Mouse (Mus musculus): ENCODE data around the gene Gm21988. TPM values are rescaled to one million over a fixed set of nuclear protein-coding genes. Genes with fewer than 3 reads are reported as not detected.

The Gm21988 gene
- polyA plus RNA-seq, 1 experiment: 5.1 TPM

DNA sequence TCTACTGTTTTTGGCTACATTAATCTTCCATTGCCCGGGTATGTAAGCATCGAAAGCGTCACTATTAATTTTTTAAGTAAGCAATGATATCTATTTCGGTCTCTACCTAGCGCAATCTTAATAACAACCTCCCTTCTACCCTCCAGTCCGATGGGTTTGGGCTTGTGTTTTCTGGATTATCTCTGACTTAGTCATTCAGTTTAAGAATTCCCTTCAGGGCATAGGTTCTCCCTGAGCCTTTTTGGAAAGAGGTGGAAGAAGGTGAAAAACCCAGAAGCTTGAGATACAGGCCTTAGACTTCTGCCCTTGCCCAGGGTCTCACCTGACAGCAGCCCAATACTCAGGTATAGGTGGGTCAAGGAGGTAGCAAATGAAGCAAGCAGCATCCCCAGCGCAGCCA, 19.8 kb downstream of the Gm21988 start:
- H3K27ac ChIP-seq (ENCODE audit: insufficient read depth, low read length): peak overlapping the region; percentile 59; the same call in 1 of the 2 replicates
- no peak for DNase-seq (ENCODE audit: low read depth in 1 of 2, low spot score in 2 of 2)
- TF ChIP-seq POLR2A (IDR thresholded peaks at IDR 0.05; ENCODE audit: low read depth, low read length) (no peak), CTCF (IDR thresholded peaks at IDR 0.05; ENCODE audit: extremely low read depth, insufficient read depth, insufficient read length, insufficient replicate concordance) (no peak)
- H3K4me1 ChIP-seq (ENCODE audit: control insufficient read depth, insufficient read depth, insufficient read length): peaks cover 6% of the 10 kb centered on the region; the same call in 1 of the 2 replicates
- peak overlapping the region; percentile 71; the same call in 1 of the 2 replicates for H3K4me3 ChIP-seq (ENCODE audit: extremely low read depth, insufficient read depth, insufficient read length)
- H3K36me3 ChIP-seq (ENCODE audit: control insufficient read depth, insufficient read depth, low read length): no peaks in the 10 kb centered on the region
- WGBS: 71% methylated on average over 7 of the region's 7 CpGs
- peaks cover 3% of the 10 kb centered on the region for H3K27me3 ChIP-seq (ENCODE audit: control insufficient read depth, insufficient read depth, low read length)

DNA sequence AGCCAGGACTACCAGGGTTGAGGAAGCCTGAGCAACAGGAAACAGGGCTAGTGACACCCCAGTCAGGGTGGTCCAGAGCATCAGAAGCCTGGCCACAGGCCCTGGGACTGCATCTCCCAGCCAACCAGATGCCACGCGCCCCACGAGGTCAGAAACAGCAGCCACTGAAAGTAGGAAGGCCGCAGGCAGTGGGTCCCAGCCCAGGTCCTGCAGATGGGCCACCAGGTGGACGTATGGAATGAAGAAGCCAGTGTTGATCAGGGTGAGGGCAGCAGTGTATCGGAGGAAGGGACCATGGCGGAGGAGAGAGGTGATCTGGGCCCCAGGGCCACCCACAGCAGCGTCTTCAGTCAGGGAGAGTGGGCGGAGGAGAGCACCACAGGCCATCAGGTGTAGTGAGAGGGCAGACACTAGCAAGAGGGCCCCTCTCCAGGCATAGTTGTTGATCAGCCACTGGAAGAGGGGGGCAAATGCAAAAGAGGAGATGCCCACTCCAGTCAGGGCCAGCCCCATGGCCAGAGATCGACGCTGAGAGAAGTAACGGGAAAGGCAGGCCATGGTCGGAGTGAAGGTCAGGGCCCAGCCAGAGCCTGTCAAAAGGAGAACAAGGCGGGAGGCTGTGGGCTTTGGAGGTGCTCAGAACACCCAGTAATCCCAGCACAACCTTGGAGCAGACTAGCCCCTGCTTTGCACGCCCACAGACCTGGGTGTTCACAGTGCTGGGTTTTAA, 20.7 kb downstream of the Gm21988 start:
- Histone ChIP-seq H3K36me3 (ENCODE audit: control insufficient read depth, insufficient read depth, low read length) (no peaks in the 10 kb centered on the region), H3K4me3 (ENCODE audit: extremely low read depth, insufficient read depth, insufficient read length) (no peak overlapping the region), H3K27me3 (ENCODE audit: control insufficient read depth, insufficient read depth, low read length) (peaks cover 13% of the 10 kb centered on the region), H3K27ac (ENCODE audit: insufficient read depth, low read length) (no peak overlapping the region), H3K4me1 (ENCODE audit: control insufficient read depth, insufficient read depth, insufficient read length) (peaks cover 14% of the 10 kb centered on the region)
- 90% methylated on average over 15 of the region's 15 CpGs for WGBS
- no peak for DNase-seq (ENCODE audit: low read depth in 1 of 2, low spot score in 2 of 2)
- TF ChIP-seq CTCF (IDR thresholded peaks at IDR 0.05; ENCODE audit: extremely low read depth, insufficient read depth, insufficient read length, insufficient replicate concordance) (no peak), POLR2A (IDR thresholded peaks at IDR 0.05; ENCODE audit: low read depth, low read length) (no peak)

GRCm38 (mm10) chr11:70218039-70218438, 21.6 kb downstream of the Gm21988 start:
- peaks cover 18% of the 10 kb centered on the region for H3K27me3 ChIP-seq (ENCODE audit: control insufficient read depth, insufficient read depth, low read length)
- H3K27ac ChIP-seq (ENCODE audit: insufficient read depth, low read length): no peak overlapping the region
- TF ChIP-seq CTCF (IDR thresholded peaks at IDR 0.05; ENCODE audit: extremely low read depth, insufficient read depth, insufficient read length, insufficient replicate concordance) (no peak), POLR2A (IDR thresholded peaks at IDR 0.05; ENCODE audit: low read depth, low read length) (no peak)
- DNase-seq (ENCODE audit: low read depth in 1 of 2, low spot score in 2 of 2): no peak
- no peaks in the 10 kb centered on the region for H3K36me3 ChIP-seq (ENCODE audit: control insufficient read depth, insufficient read depth, low read length)
- H3K4me3 ChIP-seq (ENCODE audit: extremely low read depth, insufficient read depth, insufficient read length): no peak overlapping the region
- peaks cover 15% of the 10 kb centered on the region for H3K4me1 ChIP-seq (ENCODE audit: control insufficient read depth, insufficient read depth, insufficient read length)
- 86% methylated on average over 4 of the region's 4 CpGs for WGBS

DNA sequence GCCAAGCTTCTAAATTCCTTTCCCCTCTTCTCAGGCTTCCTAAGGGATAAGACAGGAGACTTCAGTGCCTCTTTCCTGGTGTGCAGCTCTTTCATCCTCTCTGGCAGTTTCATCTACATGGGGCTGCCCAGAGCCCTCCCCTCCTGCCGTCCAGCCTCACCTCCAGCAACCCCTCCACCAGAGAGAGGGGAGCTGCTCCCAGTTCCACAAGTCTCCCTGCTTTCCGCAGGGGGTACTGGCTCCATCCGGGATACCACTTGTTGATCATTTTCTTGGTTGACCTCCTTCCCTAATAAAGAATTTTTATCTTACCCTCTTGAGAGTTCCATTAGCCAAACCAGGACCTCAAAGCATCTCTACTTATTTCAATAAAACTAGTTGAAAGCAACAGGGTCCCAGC, 23.5 kb downstream of the Gm21988 start:
- H3K27ac ChIP-seq (ENCODE audit: insufficient read depth, low read length): no peak overlapping the region
- H3K36me3 ChIP-seq (ENCODE audit: control insufficient read depth, insufficient read depth, low read length): no peaks in the 10 kb centered on the region
- H3K4me3 ChIP-seq (ENCODE audit: extremely low read depth, insufficient read depth, insufficient read length): no peak overlapping the region
- TF ChIP-seq POLR2A (IDR thresholded peaks at IDR 0.05; ENCODE audit: low read depth, low read length) (no peak), CTCF (IDR thresholded peaks at IDR 0.05; ENCODE audit: extremely low read depth, insufficient read depth, insufficient read length, insufficient replicate concordance) (no peak)
- no peak for DNase-seq (ENCODE audit: low read depth in 1 of 2, low spot score in 2 of 2)
- peaks cover 15% of the 10 kb centered on the region for H3K4me1 ChIP-seq (ENCODE audit: control insufficient read depth, insufficient read depth, insufficient read length)
- 90% methylated on average over 3 of the region's 3 CpGs for whole genome bisulfite sequencing
- peaks cover 18% of the 10 kb centered on the region for H3K27me3 ChIP-seq (ENCODE audit: control insufficient read depth, insufficient read depth, low read length)

GRCm38 (mm10) chr11:70215301-70215700, 24.3 kb downstream of the Gm21988 start:
- WGBS: 39% methylated on average over 22 of the region's 22 CpGs
- no peak overlapping the region for H3K27ac ChIP-seq (ENCODE audit: insufficient read depth, low read length)
- H3K36me3 ChIP-seq (ENCODE audit: control insufficient read depth, insufficient read depth, low read length): no peaks in the 10 kb centered on the region
- DNase-seq (ENCODE audit: low read depth in 1 of 2, low spot score in 2 of 2): no peak
- peaks cover 15% of the 10 kb centered on the region for H3K4me1 ChIP-seq (ENCODE audit: control insufficient read depth, insufficient read depth, insufficient read length)
- no peak for TF ChIP-seq POLR2A (IDR thresholded peaks at IDR 0.05; ENCODE audit: low read depth, low read length)
- TF ChIP-seq CTCF (IDR thresholded peaks at IDR 0.05; ENCODE audit: extremely low read depth, insufficient read depth, insufficient read length, insufficient replicate concordance): no peak
- no peak overlapping the region for H3K4me3 ChIP-seq (ENCODE audit: extremely low read depth, insufficient read depth, insufficient read length)
- H3K27me3 ChIP-seq (ENCODE audit: control insufficient read depth, insufficient read depth, low read length): peaks cover 18% of the 10 kb centered on the region

DNA sequence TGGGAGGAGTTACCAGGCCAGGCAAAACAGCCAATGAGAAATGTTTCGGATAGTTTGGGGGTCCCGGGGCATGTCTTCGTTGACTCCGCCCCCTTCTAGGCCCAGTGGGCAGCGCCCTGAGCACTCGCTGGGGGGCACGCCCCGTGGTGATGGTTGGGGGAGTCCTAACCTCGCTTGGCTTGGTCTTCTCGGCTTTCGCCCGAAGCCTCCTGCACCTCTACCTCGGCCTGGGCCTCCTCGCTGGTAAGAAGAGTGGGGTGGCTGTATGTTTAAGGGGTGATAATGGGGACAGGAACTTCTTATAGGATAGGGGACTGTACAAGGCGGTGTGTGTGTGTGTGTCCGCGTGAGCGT, 24.8 kb downstream of the Gm21988 start:
- no peak for DNase-seq (ENCODE audit: low read depth in 1 of 2, low spot score in 2 of 2)
- H3K27ac ChIP-seq (ENCODE audit: insufficient read depth, low read length): no peak overlapping the region
- peaks cover 18% of the 10 kb centered on the region for H3K27me3 ChIP-seq (ENCODE audit: control insufficient read depth, insufficient read depth, low read length)

More for the DNA sequence above, 24.8 kb downstream of the Gm21988 start:
- Histone ChIP-seq H3K4me1 (ENCODE audit: control insufficient read depth, insufficient read depth, insufficient read length) (peaks cover 11% of the 10 kb centered on the region; the same call in 1 of the 2 replicates), H3K36me3 (ENCODE audit: control insufficient read depth, insufficient read depth, low read length) (no peaks in the 10 kb centered on the region), H3K4me3 (ENCODE audit: extremely low read depth, insufficient read depth, insufficient read length) (no peak overlapping the region)
- 18% methylated on average over 18 of the region's 18 CpGs for WGBS
- TF ChIP-seq CTCF (IDR thresholded peaks at IDR 0.05; ENCODE audit: extremely low read depth, insufficient read depth, insufficient read length, insufficient replicate concordance) (no peak), POLR2A (IDR thresholded peaks at IDR 0.05; ENCODE audit: low read depth, low read length) (no peak)

Data from spleen, adult 2 months (tissue).